In the genomic region with DNA sequence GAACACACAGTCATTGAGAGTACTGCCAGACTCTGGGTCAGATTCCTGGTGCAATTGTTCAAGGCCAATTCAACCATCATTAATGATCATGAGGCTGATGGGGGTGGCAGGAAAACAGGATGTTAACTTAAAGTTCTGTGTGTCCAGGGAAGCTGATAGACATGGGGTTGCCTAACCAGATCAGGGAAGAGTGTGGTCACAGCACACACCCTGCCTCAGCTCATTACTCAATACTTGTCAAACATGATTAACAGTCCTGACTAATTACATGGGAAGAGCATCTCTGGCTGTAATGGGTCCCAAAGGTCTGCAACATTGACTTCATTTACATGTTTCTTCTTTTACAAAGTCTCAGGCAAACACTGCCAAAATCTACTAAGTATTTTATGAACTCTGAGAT, we compare ENCODE assay signal across 26 mouse cellular contexts.
"Had no signal": no experiment of that assay in that cellular context is flagged by ENCODE, and none has a peak within 500 bp of the region (broad histone marks: within the 10 kb centered on the region; RNA-seq: fewer than 3 reads in every experiment).

No protein-coding gene starts in this region.

- H3K27ac ChIP-seq: heart, embryonic 10.5 days; hindbrain, embryonic 10.5 days; hindbrain, embryonic 12.5 days; hindbrain, embryonic 14.5 days; intestine, embryonic 15.5 days; kidney, embryonic 15.5 days; kidney, postnatal 0 days; layer of hippocampus, adult 2 months; left cerebral cortex, adult 2 months; limb, embryonic 10.5 days; limb, embryonic 12.5 days had no signal

- ATAC-seq: hindbrain, embryonic 16.5 days; inflammation-experienced regulatory T-cells, adult 6 months; intestine, embryonic 15.5 days; intestine, postnatal 0 days had no signal

- H3K4me1 ChIP-seq: heart, embryonic 10.5 days; heart, embryonic 12.5 days; hindbrain, embryonic 10.5 days; hindbrain, embryonic 12.5 days; intestine, embryonic 15.5 days; kidney, embryonic 15.5 days; limb, embryonic 10.5 days; limb, embryonic 12.5 days had no signal

- H3K4me3 ChIP-seq: heart, embryonic 10.5 days; heart, embryonic 12.5 days; hindbrain, embryonic 10.5 days; hindbrain, embryonic 12.5 days; intestine, embryonic 15.5 days; kidney, embryonic 15.5 days; layer of hippocampus, adult 2 months; left cerebral cortex, adult 2 months; limb, embryonic 10.5 days; limb, embryonic 12.5 days had no signal

- H3K36me3 ChIP-seq: heart, embryonic 10.5 days; heart, embryonic 12.5 days; hindbrain, embryonic 10.5 days; hindbrain, embryonic 12.5 days; intestine, embryonic 15.5 days; kidney, embryonic 15.5 days; limb, embryonic 10.5 days; limb, embryonic 12.5 days had no signal

- H3K4me2 ChIP-seq: heart, embryonic 12.5 days; hindbrain, embryonic 12.5 days; hindbrain, embryonic 14.5 days; intestine, embryonic 15.5 days; kidney, embryonic 15.5 days; limb, embryonic 12.5 days; liver, embryonic 11.5 days had no signal

- H3K27me3 ChIP-seq: heart, embryonic 12.5 days; hindbrain, embryonic 12.5 days; intestine, embryonic 15.5 days; kidney, embryonic 15.5 days; limb, embryonic 12.5 days had no signal

- H3K9me3 ChIP-seq: heart, embryonic 10.5 days; heart, embryonic 12.5 days; hindbrain, embryonic 10.5 days; hindbrain, embryonic 12.5 days; intestine, embryonic 15.5 days; kidney, embryonic 15.5 days; limb, embryonic 10.5 days; limb, embryonic 12.5 days had no signal

- H3K9ac ChIP-seq: heart, embryonic 12.5 days; hindbrain, embryonic 12.5 days; hindbrain, embryonic 14.5 days; intestine, embryonic 15.5 days; kidney, embryonic 15.5 days; limb, embryonic 12.5 days had no signal

- DNase-seq: gastrocnemius, postnatal 10 days; gastrocnemius, postnatal 36 days; heart, adult 18-20 months; heart, postnatal 10 days; heart, postnatal 4 days; kidney, adult 18-20 months; kidney, adult 8-10 months; kidney, postnatal 14 days; kidney, postnatal 4 days; liver had no signal
